In genomic region chr2:50463799-50464198, GRCm38 (mm10) we compare ENCODE assay signal across 20 mouse cellular contexts.
DNase-seq lines count a peak whose midpoint lies in the region; ATAC-seq and TF ChIP-seq lines count a peak whose summit lies in the region.
"Had no signal": no experiment of that assay in that cellular context is flagged by ENCODE, and none has a peak within 500 bp of the region (broad histone marks: within the 10 kb centered on the region; RNA-seq: fewer than 3 reads in every experiment).

No protein-coding gene starts in this region.

- no peak for ATAC-seq in kidney, postnatal 0 days (replicated peaks; ENCODE audit: low FRiP score, low read depth)
- no peak for ATAC-seq in frontal cortex, adult (ENCODE audit: low TSS enrichment)
- ATAC-seq: forebrain, embryonic 13.5 days; hindbrain, embryonic 16.5 days; intestine, postnatal 0 days had no signal

- WGBS in kidney, postnatal 0 days, result 56% methylated on average over 4 of the region's 4 CpGs
- 57% methylated on average over 4 of the region's 4 CpGs for WGBS in embryonic facial prominence, embryonic 10.5 days
- 38% methylated on average over 4 of the region's 4 CpGs for WGBS in limb, embryonic 10.5 days

- DNase-seq in kidney, postnatal 0 days (ENCODE audit: low spot score), result peak; percentile 16
- no peak for DNase-seq in kidney, adult 11 months
- DNase-seq in Muller cell, postnatal 12 days (ENCODE audit: inconsistent ontology term), result peak; percentile 66
- DNase-seq in embryonic facial prominence, embryonic 10.5 days (ENCODE audit: low spot score), result peak; percentile 32
- DNase-seq in limb, embryonic 10.5 days (ENCODE audit: low spot score), result peak; percentile 52
- DNase-seq in right cerebral cortex, postnatal 10 days (ENCODE audit: low spot score in 2 of 2), result no peak
- no peak for DNase-seq in layer of hippocampus, adult 18-20 months (ENCODE audit: low spot score in 2 of 2)
- DNase-seq: cerebellum, adult 8-10 months; gastrocnemius, postnatal 25 days; heart, adult 2 months; heart, postnatal 36 days; layer of hippocampus, postnatal 36 days; lung, adult 18-20 months; right cerebral cortex, adult 18-20 months; thymus, postnatal 4 days had no signal

- H3K4me1 ChIP-seq in kidney, postnatal 0 days (replicated peaks; ENCODE audit: insufficient read depth, low read length), result no peaks in the 10 kb centered on the region
- H3K4me1 ChIP-seq in embryonic facial prominence, embryonic 10.5 days, result no peaks in the 10 kb centered on the region
- peaks cover 11% of the 10 kb centered on the region for H3K4me1 ChIP-seq in limb, embryonic 10.5 days
- H3K4me1 ChIP-seq: forebrain, embryonic 13.5 days; neural tube, embryonic 12.5 days had no signal

- no peak overlapping the region for H3K4me2 ChIP-seq in kidney, postnatal 0 days (ENCODE audit: low read length)
- H3K4me2 ChIP-seq: forebrain, embryonic 13.5 days; neural tube, embryonic 12.5 days had no signal

- no peaks in the 10 kb centered on the region for H3K27me3 ChIP-seq in kidney, postnatal 0 days (ENCODE audit: insufficient read depth, low read length)
- no peaks in the 10 kb centered on the region for H3K27me3 ChIP-seq in embryonic facial prominence, embryonic 10.5 days (replicated peaks; ENCODE audit: low read depth, poor library complexity, severe bottlenecking)
- H3K27me3 ChIP-seq in limb, embryonic 10.5 days (ENCODE audit: low read depth, poor library complexity, severe bottlenecking), result no peaks in the 10 kb centered on the region
- H3K27me3 ChIP-seq: forebrain, embryonic 13.5 days; neural tube, embryonic 12.5 days had no signal

- H3K9me3 ChIP-seq in kidney, postnatal 0 days (replicated peaks; ENCODE audit: low read length), result peaks cover 6% of the 10 kb centered on the region
- H3K9me3 ChIP-seq in embryonic facial prominence, embryonic 10.5 days, result peaks cover 4% of the 10 kb centered on the region; the same call in 1 of the 2 replicates
- no peaks in the 10 kb centered on the region for H3K9me3 ChIP-seq in limb, embryonic 10.5 days (replicated peaks)
- H3K9me3 ChIP-seq: neural tube, embryonic 12.5 days had no signal

- H3K36me3 ChIP-seq in kidney, postnatal 0 days (ENCODE audit: insufficient read depth, low read length), result no peaks in the 10 kb centered on the region
- H3K36me3 ChIP-seq in embryonic facial prominence, embryonic 10.5 days (replicated peaks), result no peaks in the 10 kb centered on the region
- no peaks in the 10 kb centered on the region for H3K36me3 ChIP-seq in limb, embryonic 10.5 days
- H3K36me3 ChIP-seq: neural tube, embryonic 12.5 days had no signal

- no peak for TF ChIP-seq CTCF in kidney, postnatal 0 days (IDR thresholded peaks at IDR 0.05; ENCODE audit: low read depth)

- H3K9ac ChIP-seq in kidney, postnatal 0 days (ENCODE audit: low read depth, low read length), result no peak overlapping the region
- H3K9ac ChIP-seq: forebrain, embryonic 13.5 days; neural tube, embryonic 12.5 days had no signal

- no peak overlapping the region for H3K27ac ChIP-seq in kidney, postnatal 0 days
- no peak overlapping the region for H3K27ac ChIP-seq in embryonic facial prominence, embryonic 10.5 days (replicated peaks)
- H3K27ac ChIP-seq in limb, embryonic 10.5 days, result no peak overlapping the region
- H3K27ac ChIP-seq: forebrain, embryonic 13.5 days; heart, adult 2 months; neural tube, embryonic 12.5 days had no signal

- no peak overlapping the region for H3K4me3 ChIP-seq in kidney, postnatal 0 days (replicated peaks; ENCODE audit: low read depth, low read length)
- H3K4me3 ChIP-seq in embryonic facial prominence, embryonic 10.5 days, result no peak overlapping the region
- no peak overlapping the region for H3K4me3 ChIP-seq in limb, embryonic 10.5 days
- H3K4me3 ChIP-seq: forebrain, embryonic 13.5 days; heart, adult 2 months; neural tube, embryonic 12.5 days had no signal

Comparison
In these comparisons a context has a peak if more than half of its experiments do, and no peak if none do; other contexts are left out.
1. DNase-seq: peak in kidney, postnatal 0 days (single experiment), Muller cell, postnatal 12 days (single experiment), embryonic facial prominence, embryonic 10.5 days (single experiment) and limb, embryonic 10.5 days (single experiment); none in kidney, adult 11 months (single experiment), right cerebral cortex, postnatal 10 days (0 of 2) and layer of hippocampus, adult 18-20 months (0 of 2).